Mouse (Mus musculus) testis, postnatal 14 days (tissue): Measurements from ENCODE around the gene Srgap1.

ENCODE experiments used
- DNase-seq: peaks from one replicate; pipeline ENCODE4 v3.0.0; 2021; ENCODE audit warnings: low spot score

Gene Srgap1

DNA sequence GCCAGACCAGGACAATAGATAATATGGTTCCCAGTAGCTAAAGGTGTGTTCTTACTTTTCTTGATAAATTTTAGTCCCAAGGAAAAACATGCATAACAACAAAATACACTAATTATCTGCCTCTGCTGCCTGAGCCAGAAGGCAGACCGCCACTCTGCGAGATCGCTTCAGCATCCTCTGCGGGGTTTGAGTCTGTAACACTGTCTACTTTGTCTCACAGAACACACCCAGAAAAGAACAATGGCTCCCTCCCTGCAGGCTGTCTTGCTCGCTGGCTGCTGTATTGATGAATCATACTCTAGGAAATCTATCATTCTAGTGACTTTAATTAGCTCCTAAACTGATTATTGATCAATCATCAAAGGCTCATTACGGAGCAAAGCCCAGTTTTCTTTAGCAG lies 164.7 kb downstream of the Srgap1 start:
- no peak for DNase-seq

DNA sequence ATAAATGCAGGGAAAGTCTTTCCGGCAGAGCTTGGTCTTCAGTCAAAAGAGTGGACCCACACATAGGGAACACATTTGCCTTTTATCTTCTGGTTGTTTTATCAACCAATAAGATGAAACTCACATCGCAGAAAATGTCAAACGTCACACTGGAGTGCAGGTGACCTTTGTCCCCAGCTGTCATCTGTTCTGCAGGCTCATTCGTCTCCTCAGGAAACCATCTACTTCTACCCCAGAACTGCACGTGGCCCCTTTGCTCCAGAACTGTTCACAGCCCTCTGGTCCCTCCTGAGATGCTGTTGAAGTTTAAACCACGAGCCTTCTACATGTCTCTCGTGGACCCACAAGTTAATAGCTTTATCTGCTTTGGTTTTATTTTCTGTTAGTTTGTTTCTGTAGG lies 168.3 kb downstream of the Srgap1 start:
- no peak for DNase-seq

GRCm38 (mm10) chr10:121877906-121878305 lies 169.2 kb downstream of the Srgap1 start:
- DNase-seq = no peak

- DNase-seq = no peak
Observed at GRCm38 (mm10) chr10:121873063-121873489, 174.0 kb downstream of the Srgap1 start.

GRCm38 (mm10) chr10:121869941-121870340 lies 177.2 kb downstream of the Srgap1 start:
- no peak for DNase-seq

GRCm38 (mm10) chr10:121868255-121868654 lies 178.9 kb downstream of the Srgap1 start:
- no peak for DNase-seq

- DNase-seq = no peak
Observed at GRCm38 (mm10) chr10:121865503-121866239, 181.4 kb downstream of the Srgap1 start.

GRCm38 (mm10) chr10:121860924-121861323 lies 186.2 kb downstream of the Srgap1 start:
- no peak for DNase-seq

GRCm38 (mm10) chr10:121859803-121860571 lies 187.1 kb downstream of the Srgap1 start:
- no peak for DNase-seq

- DNase-seq = no peak
Observed at GRCm38 (mm10) chr10:121858911-121859310, 188.2 kb downstream of the Srgap1 start.

- no peak for DNase-seq
Observed at GRCm38 (mm10) chr10:121858086-121858485, 189.0 kb downstream of the Srgap1 start.

DNA sequence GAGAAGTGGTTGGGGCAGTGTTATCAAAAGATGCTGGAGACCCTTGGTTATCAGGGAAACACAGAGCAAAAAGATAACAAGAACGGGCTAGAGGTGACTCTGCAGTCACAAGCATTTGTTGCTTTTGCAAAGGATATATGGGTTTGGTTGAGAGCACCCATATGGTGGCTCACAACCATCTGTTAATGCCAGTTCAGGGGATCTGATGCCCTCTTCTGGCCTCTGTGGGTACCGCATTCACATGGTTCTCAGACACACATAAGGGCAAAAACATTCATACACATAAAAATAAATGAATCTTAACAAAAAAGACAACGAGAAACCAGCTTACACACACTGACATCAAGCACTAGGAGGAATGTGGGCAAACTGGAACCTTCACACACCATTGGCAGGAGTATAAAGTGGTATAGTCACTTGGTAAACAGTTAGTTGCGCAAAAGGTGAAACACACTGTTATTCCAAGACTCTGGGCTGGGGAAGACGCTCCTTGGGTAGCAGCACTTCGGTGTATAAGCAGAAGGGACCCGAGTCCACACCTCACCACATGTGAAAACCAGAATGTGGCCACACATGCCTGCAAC lies 191.2 kb downstream of the Srgap1 start:
- no peak for DNase-seq

DNA sequence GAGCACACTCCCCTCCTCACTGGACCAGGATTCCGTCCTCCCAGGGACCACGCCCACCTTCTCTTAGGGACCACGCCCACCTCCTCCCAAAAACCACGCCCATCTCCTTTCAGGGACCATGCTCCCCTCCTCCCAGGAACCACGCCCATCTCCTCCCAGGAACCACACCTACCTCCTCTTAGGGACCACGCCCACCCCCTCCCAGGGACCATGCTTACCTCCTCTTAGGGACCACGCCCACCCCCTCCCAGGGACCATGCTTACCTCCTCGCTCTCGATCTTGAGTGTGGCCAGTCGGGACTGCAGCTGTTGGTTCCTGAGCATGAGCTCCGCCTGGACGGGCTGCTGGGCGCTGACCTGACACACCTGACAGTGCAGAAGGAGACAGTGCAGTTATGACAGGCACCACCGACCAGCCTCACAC lies 193.7 kb downstream of the Srgap1 start:
- peak; percentile 40 for DNase-seq

- no peak for DNase-seq
Observed at GRCm38 (mm10) chr10:121849496-121849895, 197.6 kb downstream of the Srgap1 start.

GRCm38 (mm10) chr10:121845677-121846076 lies 201.4 kb downstream of the Srgap1 start:
- DNase-seq = no peak

- DNase-seq = no peak
Observed at GRCm38 (mm10) chr10:121837166-121837898, 209.8 kb downstream of the Srgap1 start.

DNA sequence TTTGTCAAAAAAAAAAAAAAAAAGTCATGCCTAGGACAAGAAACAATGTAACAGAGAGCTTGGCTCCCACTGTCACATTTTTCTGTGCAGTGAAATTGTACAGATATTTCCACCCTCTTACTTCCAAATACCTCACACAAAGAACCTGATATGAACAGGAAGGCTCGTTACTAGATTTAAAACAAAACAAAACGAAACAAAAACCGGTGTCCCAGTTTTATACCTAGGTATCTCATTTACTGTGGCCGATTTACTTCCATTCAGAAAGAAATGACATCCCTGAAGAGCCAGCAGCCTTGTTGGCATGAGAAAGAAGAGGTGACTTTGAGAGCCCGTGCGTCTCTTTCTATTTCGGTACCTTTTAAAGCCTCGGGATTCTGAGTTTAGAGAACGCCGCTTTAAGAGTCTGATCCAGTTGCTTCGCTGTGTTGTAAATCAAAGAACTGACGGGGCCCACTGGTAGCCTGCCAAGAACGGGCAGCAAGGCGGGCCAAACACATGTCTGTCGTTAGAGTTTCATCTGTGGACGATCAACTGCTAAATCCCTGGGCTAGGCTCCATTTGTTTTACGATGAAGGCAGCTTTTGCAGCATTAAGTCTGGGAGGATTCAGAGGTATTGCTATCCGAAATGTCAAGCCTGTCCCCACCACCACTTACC lies 210.5 kb downstream of the Srgap1 start:
- DNase-seq = no peak

- DNase-seq = no peak
Observed at GRCm38 (mm10) chr10:121833443-121833842, 213.7 kb downstream of the Srgap1 start.

DNA sequence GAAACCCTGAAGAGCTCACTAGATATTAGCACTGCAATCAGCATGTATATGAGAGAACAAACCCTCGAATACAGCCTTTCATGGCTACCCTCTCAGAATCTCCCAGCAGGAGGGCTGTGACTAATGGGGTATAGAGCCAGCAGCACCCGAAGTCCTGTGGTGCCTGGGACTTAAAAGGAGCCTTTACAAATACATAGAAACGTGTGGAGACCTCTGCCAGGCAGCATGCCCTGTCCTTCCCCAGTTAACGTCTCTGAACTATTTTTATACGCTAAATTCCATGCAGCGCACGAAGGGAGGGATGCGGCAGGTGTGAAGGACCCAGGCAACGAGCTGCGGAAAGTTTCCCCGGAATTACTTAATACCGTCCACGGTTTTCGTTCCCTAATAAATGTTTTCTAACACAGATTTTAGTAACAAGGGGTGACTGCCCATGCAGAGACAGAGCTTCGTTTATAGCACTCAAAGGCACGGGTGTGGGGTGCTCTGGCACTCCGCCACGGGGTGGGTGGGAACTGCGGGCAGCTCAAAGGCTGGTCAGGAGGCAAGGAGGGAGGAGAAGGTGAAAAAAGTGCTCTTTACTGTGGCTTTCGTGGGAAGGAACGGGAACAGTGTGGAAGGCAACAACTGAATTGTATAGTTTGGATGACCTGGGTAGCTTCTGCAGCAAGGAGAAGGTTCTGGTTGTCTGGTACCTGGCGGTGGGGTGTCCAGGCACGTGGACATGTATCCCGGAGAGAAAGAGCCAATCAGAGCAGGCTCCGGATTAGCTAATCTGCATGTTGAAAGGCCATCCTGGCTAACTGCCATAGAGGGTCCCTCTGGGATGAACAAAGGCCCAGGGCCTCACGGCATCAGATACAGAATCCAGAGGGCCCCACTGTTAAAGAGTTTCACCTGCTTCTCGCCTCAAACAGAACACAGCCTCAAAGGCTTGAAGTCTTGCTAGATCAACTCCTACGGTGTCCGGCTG lies 216.5 kb downstream of the Srgap1 start:
- peak; percentile 24 for DNase-seq

DNA sequence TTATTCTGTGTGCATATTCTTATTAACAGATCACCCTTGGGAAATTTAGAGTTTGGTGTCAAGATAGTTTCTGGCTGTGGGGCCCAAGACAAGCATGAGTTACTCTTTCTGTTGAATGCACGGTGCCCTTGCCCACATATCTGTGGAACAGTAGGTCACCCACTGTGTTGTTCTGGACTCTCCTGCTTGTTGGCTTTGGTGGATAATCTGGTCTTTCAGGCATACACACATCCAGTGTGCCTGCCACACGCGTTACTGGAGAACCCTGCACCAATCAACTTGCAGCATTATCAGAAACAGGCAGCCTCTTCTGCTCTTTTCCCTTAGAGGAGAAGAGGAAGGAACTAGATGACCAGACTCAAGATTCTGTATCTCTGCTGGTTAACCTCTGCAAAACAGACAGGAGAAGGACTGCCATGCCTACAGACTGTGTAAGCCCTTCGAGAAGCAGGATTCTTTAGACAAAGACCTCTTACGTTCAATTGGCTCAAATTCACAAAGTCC lies 217.3 kb downstream of the Srgap1 start:
- DNase-seq = no peak
